Mouse (Mus musculus) liver, postnatal 0 days (tissue): ENCODE results near the gene Dmac2. TPM values are rescaled to one million over a fixed set of nuclear protein-coding genes. Genes with fewer than 3 reads are reported as not detected.

ENCODE experiments used
- ATAC-seq: fragments of 200-750 bp; cut with Nextera tagmentation; 2 replicates; pipeline ENCODE4 v1.8.0; 2017; ENCODE audit warnings: mild to moderate bottlenecking, moderate library complexity
- DNase-seq: peaks from one replicate; pipeline ENCODE4 v3.0.0-alpha.2; 2016
- H3K27ac ChIP-seq: fragments of 300-500 bp; sonication (generic); 2 replicates; pipeline ENCODE4 v1.5.1; 2014; ENCODE audit warnings: antibody characterized with exemption, moderate library complexity, mild to moderate bottlenecking, low read depth
- H3K27me3 ChIP-seq: fragments of 300-500 bp; sonication (generic); 2 replicates; pipeline ENCODE4 v1.6.1; 2014; ENCODE audit warnings: low read length, control low read depth, mixed read lengths; ENCODE audit not compliant: insufficient read depth
- H3K36me3 ChIP-seq: fragments of 300-500 bp; sonication (generic); replicated peaks from 2 replicates; pipeline ENCODE4 v1.6.1; 2014; ENCODE audit warnings: mild to moderate bottlenecking, control low read depth, low read length, moderate library complexity, mixed read lengths; ENCODE audit not compliant: insufficient read depth
- H3K4me1 ChIP-seq: fragments of 300-500 bp; sonication (generic); 2 replicates; pipeline ENCODE4 v1.6.1; 2014; ENCODE audit warnings: antibody characterized with exemption, mild to moderate bottlenecking, control low read depth; ENCODE audit not compliant: insufficient read depth
- H3K4me2 ChIP-seq: fragments of 300-500 bp; sonication (generic); 2 replicates; pipeline ENCODE4 v1.6.1; 2014; ENCODE audit warnings: low read depth, mild to moderate bottlenecking, low read length, moderate library complexity, mixed read lengths
- H3K4me3 ChIP-seq: fragments of 300-500 bp; sonication (generic); 2 replicates; pipeline ENCODE4 v1.5.1; 2014; ENCODE audit warnings: low read depth, low read length
- H3K9ac ChIP-seq: fragments of 300-500 bp; sonication (generic); replicated peaks from 2 replicates; pipeline ENCODE4 v1.6.1; 2014; ENCODE audit warnings: mild to moderate bottlenecking, moderate library complexity
- H3K9me3 ChIP-seq: fragments of 300-500 bp; sonication (generic); 2 replicates; pipeline ENCODE4 v1.6.1; 2016; ENCODE audit warnings: mild to moderate bottlenecking, control low read depth, low read length, mixed read lengths
- CTCF ChIP-seq: sonication (generic); IDR thresholded peaks from 2 replicates; pipeline ENCODE4 v1.5.1; 2016; ENCODE audit warnings: antibody characterized with exemption, low read depth
- EP300 ChIP-seq: IDR thresholded peaks from 2 replicates; pipeline ENCODE4 v1.6.1; 2016; ENCODE audit warnings: antibody characterized with exemption, low read depth, mild to moderate bottlenecking
- WGBS: fragments of 180-500 bp; shearing (Covaris S2); extraction: QIAGEN DNeasy Blood & Tissue Kit; methylation state at CpG from one replicate; pipeline ENCODE4 v1.1.7; 2014; ENCODE audit not compliant: insufficient replicate concordance; 5-methylcytosine and 5-hydroxymethylcytosine counted together
- polyA plus RNA-seq: library from polyadenylated mRNA; unstranded; fragments of >200 nt; fragmentation: Nextera tagmentation; extraction: Ambion mirVana; gene quantifications from 2 replicates; pipeline ENCODE4 v1.2.1, GENCODE M21; 2015

Gene Dmac2
- polyA plus RNA-seq, 1 experiment from 2014 or later, result 13.7 TPM

DNA sequence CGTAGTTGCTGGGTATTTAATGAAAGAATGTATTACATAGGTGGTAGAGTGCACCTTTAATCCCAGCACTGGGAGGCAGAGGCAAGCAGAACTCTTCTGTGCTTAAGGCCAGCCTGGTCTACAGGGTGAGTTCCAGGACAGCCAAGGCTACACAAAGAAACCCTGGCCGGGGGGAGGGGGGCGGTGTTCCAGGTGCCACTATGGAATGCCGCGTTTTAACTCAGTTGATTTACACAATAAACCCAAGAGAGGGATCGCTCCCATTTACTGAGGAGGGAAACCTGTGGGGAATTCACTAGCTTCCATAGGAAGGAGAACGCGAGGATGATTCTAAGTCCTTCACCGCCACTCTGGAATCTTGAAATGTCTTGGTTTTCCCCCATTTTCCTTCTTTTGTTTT is 50.4 kb downstream of the Dmac2 start:
- no peak overlapping the region for H3K4me3 ChIP-seq
- DNase-seq (no peak), ATAC-seq (no peak)
- H3K9ac ChIP-seq, result no peak overlapping the region
- no peak overlapping the region for H3K4me2 ChIP-seq
- peaks cover 1% of the 10 kb centered on the region; the same call in 1 of the 2 replicates for H3K4me1 ChIP-seq
- H3K27me3 ChIP-seq, result no peaks in the 10 kb centered on the region; the same call in 1 of the 2 replicates
- H3K36me3 ChIP-seq, result peaks cover 31% of the 10 kb centered on the region
- H3K27ac ChIP-seq, result no peak overlapping the region
- no peaks in the 10 kb centered on the region for H3K9me3 ChIP-seq
- TF ChIP-seq CTCF (no peak), EP300 (no peak)
- WGBS, result 82% methylated on average over 9 of the region's 9 CpGs

DNA sequence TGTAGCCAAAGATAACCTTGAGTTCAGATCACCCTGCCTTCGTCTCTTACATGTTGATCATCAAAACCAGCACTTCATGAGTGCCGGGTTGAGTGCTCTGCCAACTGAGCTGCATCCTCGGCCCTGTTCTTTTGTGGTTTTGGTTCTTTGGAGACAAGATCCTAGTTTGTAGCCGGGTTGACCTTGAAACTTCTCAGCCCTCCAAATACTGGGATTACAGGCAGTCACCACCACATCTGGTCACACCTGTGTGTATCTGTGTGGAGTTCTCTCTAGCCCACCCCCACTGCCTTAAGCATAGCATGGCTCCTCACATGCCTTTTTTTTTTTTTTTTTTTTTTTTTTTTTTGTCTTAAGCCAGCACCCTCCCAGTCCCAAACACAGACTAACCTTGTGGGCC is 50.9 kb downstream of the Dmac2 start:
- ATAC-seq (no peak), DNase-seq (no peak)
- Histone ChIP-seq H3K4me3 (no peak overlapping the region), H3K27me3 (peaks cover 3% of the 10 kb centered on the region; the same call in 1 of the 2 replicates), H3K4me2 (no peak overlapping the region), H3K36me3 (peaks cover 27% of the 10 kb centered on the region), H3K4me1 (peaks cover 6% of the 10 kb centered on the region; the same call in 1 of the 2 replicates), H3K9me3 (no peaks in the 10 kb centered on the region), H3K27ac (no peak overlapping the region), H3K9ac (no peak overlapping the region)
- TF ChIP-seq EP300 (no peak), CTCF (no peak)
- WGBS, result 81% methylated on average over 4 of the region's 4 CpGs

DNA sequence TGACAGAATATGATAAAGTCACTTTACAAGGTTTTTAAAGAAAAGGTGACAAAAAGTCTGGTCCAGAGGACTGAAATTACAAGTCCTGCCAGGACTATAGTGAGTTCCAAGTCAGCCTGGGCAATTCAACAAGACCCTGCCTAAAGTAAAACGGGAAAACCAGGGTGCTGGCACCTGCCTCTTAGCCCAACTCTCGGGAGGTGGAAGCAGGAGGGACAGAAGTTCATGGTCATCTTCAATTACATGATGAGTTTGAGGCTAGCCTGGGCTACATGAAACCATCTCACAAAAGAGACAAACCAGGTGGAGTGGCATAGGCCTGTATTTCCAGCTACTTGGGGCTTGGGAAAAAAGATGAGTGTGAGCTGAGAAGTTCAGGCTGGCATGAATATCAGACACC is 52.5 kb downstream of the Dmac2 start:
- ATAC-seq (no peak), DNase-seq (no peak)
- no peak overlapping the region for H3K27ac ChIP-seq
- H3K9ac ChIP-seq, result no peak overlapping the region
- peaks cover 9% of the 10 kb centered on the region for H3K27me3 ChIP-seq
- no peak overlapping the region for H3K4me3 ChIP-seq
- peaks cover 7% of the 10 kb centered on the region; the same call in 1 of the 2 replicates for H3K4me1 ChIP-seq
- WGBS, result 74% methylated on average over 2 of the region's 2 CpGs
- H3K4me2 ChIP-seq, result no peak overlapping the region
- no peak for TF ChIP-seq EP300
- H3K9me3 ChIP-seq, result no peaks in the 10 kb centered on the region
- peaks cover 16% of the 10 kb centered on the region for H3K36me3 ChIP-seq

DNA sequence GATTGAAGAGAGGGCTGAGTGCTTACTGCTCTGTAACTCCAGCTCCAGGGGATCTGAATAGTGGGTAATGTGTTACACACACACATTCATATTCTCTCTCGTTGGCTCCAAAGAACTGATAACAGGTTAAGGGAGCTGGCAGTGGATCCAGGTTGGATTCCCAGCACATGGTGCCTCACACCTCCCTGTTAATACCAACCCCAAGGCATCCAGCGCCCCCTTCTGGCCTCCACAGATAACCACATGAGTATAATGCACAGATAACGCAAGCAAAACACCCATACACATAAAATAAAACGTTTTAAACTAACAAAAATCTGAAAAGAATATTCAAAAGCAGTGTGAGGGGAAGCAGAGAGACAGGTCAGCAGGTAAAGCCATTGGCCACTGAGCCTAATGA is 53.2 kb downstream of the Dmac2 start:
- no peak overlapping the region for H3K27ac ChIP-seq
- WGBS, result 52% methylated on average over 4 of the region's 4 CpGs
- peaks cover 7% of the 10 kb centered on the region; the same call in 1 of the 2 replicates for H3K4me1 ChIP-seq
- H3K4me3 ChIP-seq, result no peak overlapping the region
- H3K27me3 ChIP-seq, result peaks cover 9% of the 10 kb centered on the region
- H3K9ac ChIP-seq, result no peak overlapping the region
- no peaks in the 10 kb centered on the region for H3K9me3 ChIP-seq
- DNase-seq, result no peak
- ATAC-seq, result no peak
- TF ChIP-seq CTCF, result peak; percentile 51
- TF ChIP-seq EP300, result no peak
- H3K36me3 ChIP-seq, result peaks cover 11% of the 10 kb centered on the region
- no peak overlapping the region for H3K4me2 ChIP-seq

DNA sequence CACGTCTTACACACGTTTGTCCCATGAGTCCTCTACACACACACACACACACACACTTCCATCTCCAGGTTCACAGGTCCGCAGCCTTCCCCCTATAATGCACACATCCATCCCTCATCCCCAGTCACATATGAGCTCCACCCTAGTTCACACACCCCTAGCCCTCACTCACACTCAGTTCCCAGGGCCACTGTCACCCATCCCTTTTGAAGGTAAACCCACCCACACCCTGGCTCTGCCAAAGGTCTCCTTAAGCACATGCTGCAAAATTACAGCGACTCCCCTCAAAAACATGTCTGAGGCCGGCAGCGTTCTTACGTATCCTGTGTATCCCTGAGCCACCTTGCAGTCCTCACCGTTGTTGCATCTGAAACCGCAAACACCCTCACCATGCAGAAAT is 55.1 kb downstream of the Dmac2 start:
- no peak for TF ChIP-seq EP300
- DNase-seq, result no peak
- Histone ChIP-seq H3K27ac (no peak overlapping the region), H3K9me3 (no peaks in the 10 kb centered on the region), H3K27me3 (peaks cover 9% of the 10 kb centered on the region), H3K4me3 (no peak overlapping the region), H3K36me3 (no peaks in the 10 kb centered on the region; the same call in 1 of the 2 replicates), H3K9ac (no peak overlapping the region), H3K4me1 (peaks cover 11% of the 10 kb centered on the region), H3K4me2 (peak overlapping the region; percentile 72)
- 15% methylated on average over 9 of the region's 9 CpGs for WGBS
- ATAC-seq, result no peak

DNA sequence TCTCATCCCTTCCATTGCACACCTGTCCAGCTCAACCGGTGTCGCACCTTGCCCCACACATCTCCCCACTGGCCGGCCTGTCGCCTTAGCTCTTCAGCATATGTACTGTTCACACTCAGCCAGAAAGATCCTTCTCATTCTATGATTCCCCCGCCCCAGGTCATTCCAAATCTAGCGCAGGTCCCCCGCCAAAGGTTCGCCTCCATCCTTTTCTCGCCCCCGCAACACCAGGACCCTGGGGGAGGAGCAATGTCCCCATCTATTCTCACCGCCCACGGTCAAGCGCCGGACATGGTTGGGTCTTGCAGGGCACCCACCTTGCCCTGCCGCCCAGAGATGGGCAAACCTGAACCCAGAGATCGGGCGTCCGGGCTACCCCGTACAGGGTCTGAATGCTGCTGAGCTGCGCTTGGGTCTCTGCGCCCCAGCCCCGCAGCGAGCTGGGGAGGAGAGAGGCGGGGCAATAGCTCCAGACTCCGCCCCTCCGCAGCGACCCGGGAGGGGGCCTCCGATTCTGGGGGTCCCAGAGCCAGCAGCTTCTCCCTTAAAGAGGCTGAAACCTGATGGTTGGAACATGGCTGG is 55.6 kb downstream of the Dmac2 start, which contains the start of gene Tmem91:
Gene Tmem91, minus strand, starts transcription at position 448 of the 582 bp plus-strand sequence.
- DNase-seq (no peak), ATAC-seq (no peak)
- Histone ChIP-seq H3K27ac (no peak within 1 kb of the TSS), H3K4me2 (peak within 1 kb of the TSS; percentile 72), H3K36me3 (no peaks in the 10 kb centered on the region), H3K27me3 (peaks cover 9% of the 10 kb centered on the region), H3K9ac (peak within 1 kb of the TSS; percentile 48), H3K4me1 (peaks cover 14% of the 10 kb centered on the region), H3K9me3 (no peaks in the 10 kb centered on the region), H3K4me3 (peak within 1 kb of the TSS; percentile 36)
- WGBS, result 1% methylated on average over 29 of the region's 29 CpGs
- no peak for TF ChIP-seq CTCF
- no peak for TF ChIP-seq EP300

Other genes starting within 250 kb of the Dmac2 start
- not detected in 2 replicates for gene Cnfn, start 249.7 kb upstream of the Dmac2 start, polyA plus RNA-seq
- gene Lipe, start 220.7 kb upstream of the Dmac2 start, polyA plus RNA-seq, result 5.2 and 5.5 TPM in 2 replicates
- not detected in 2 replicates for gene Cxcl17, start 206.5 kb upstream of the Dmac2 start, polyA plus RNA-seq
- 24.3 and 27.3 TPM in 2 replicates for gene Ceacam1, start 141.8 kb upstream of the Dmac2 start, polyA plus RNA-seq
- gene Ceacam2, start 79.6 kb upstream of the Dmac2 start, polyA plus RNA-seq, result 0.08 TPM in 1 of 2 replicates, not detected in the other
- gene Erich4, start 3.5 kb upstream of the Dmac2 start, polyA plus RNA-seq, result 0.20 TPM in 1 of 2 replicates, not detected in the other
- gene B3gnt8, start 7.2 kb downstream of the Dmac2 start, polyA plus RNA-seq, result 3.7 and 4.1 TPM in 2 replicates
- 106 and 123 TPM in 2 replicates for gene Bckdha, start 39.6 kb downstream of the Dmac2 start, polyA plus RNA-seq
- 44.5 and 49.2 TPM in 2 replicates for gene Exosc5, start 39.8 kb downstream of the Dmac2 start, polyA plus RNA-seq
- gene Tmem91, start 55.8 kb downstream of the Dmac2 start, polyA plus RNA-seq, result 0.58 and 0.76 TPM in 2 replicates
- 15.0 and 16.0 TPM in 2 replicates for gene B9d2, start 61.4 kb downstream of the Dmac2 start, polyA plus RNA-seq
- gene Tgfb1, start 67.6 kb downstream of the Dmac2 start, polyA plus RNA-seq, result 5.1 and 6.1 TPM in 2 replicates
- gene Ccdc97, start 99.7 kb downstream of the Dmac2 start, polyA plus RNA-seq, result 6.7 and 6.8 TPM in 2 replicates
- 21.4 and 22.6 TPM in 2 replicates for gene Hnrnpul1, start 135.3 kb downstream of the Dmac2 start, polyA plus RNA-seq
- 26.6 and 27.4 TPM in 2 replicates for gene Axl, start 169.3 kb downstream of the Dmac2 start, polyA plus RNA-seq
- gene Cyp2s1, start 197.5 kb downstream of the Dmac2 start, polyA plus RNA-seq, result 0.65 and 0.92 TPM in 2 replicates